Mouse (Mus musculus): ENCODE measurements at regions not wholly inside any gene's neighbourhood (a gene's known extent, or its start where the extent isn't known, plus 50 kb on each side); places are given as distances from the start of the nearest gene placed in this dataset.

- TF ChIP-seq CTCF (IDR thresholded peaks at IDR 0.05; ENCODE audit: borderline replicate concordance, extremely low read depth, insufficient read depth, insufficient read length) (no peak), POLR2A (IDR thresholded peaks at IDR 0.05; ENCODE audit: borderline replicate concordance, extremely low read depth, insufficient read depth, insufficient read length, poor library complexity, severe bottlenecking) (no peak)
These were observed 163.3 kb upstream of the Fer start for GRCm38 (mm10) chr17:63699537-63699936.

All from brain, embryonic 14.5 days (tissue).